Mouse (Mus musculus): ENCODE results near the gene Slc34a3. TPM values are rescaled to one million over a fixed set of nuclear protein-coding genes. Genes with fewer than 3 reads are reported as not detected.
A peak's percentile ranks its signal among the peaks of the same experiment; 100 is the strongest.

Slc34a3 gene
- polyA plus RNA-seq, 1 experiment from 2014 or later, result not detected

- Histone ChIP-seq H3K9ac (replicated peaks) (no peak within 1 kb of the TSS), H3K4me2 (replicated peaks) (no peak within 1 kb of the TSS), H3K4me1 (peaks cover 19% of the 10 kb centered on the region), H3K4me3 (no peak within 1 kb of the TSS), H3K9me3 (no peaks in the 10 kb centered on the region), H3K36me3 (peaks cover 35% of the 10 kb centered on the region), H3K27me3 (no peaks in the 10 kb centered on the region), H3K27ac (replicated peaks) (no peak within 1 kb of the TSS)
- no peak for ATAC-seq (replicated peaks)
- 90% methylated on average over 10 of the region's 10 CpGs for WGBS
Observed at GRCm38 (mm10) chr2:25246183-25247072, 12.3 kb upstream of the Slc34a3 start, which contains the start of gene AL732309.1. Gene AL732309.1, minus strand, starts transcription at chr2:25246863.

GRCm38 (mm10) chr2:25244144-25244543, 10.0 kb upstream of the Slc34a3 start:
- Histone ChIP-seq H3K9ac (replicated peaks) (no peak overlapping the region), H3K27me3 (no peaks in the 10 kb centered on the region), H3K27ac (replicated peaks) (no peak overlapping the region), H3K4me3 (no peak overlapping the region), H3K36me3 (peaks cover 24% of the 10 kb centered on the region), H3K9me3 (no peaks in the 10 kb centered on the region), H3K4me2 (replicated peaks) (no peak overlapping the region), H3K4me1 (peaks cover 29% of the 10 kb centered on the region)
- WGBS, result 91% methylated on average over 4 of the region's 4 CpGs
- ATAC-seq (replicated peaks), result no peak

- H3K27me3 ChIP-seq, result no peaks in the 10 kb centered on the region
- WGBS, result 77% methylated on average over 8 of the region's 8 CpGs
- peak overlapping the region; percentile 91 for H3K4me2 ChIP-seq (replicated peaks)
- peak overlapping the region; percentile 59 for H3K4me3 ChIP-seq
- H3K27ac ChIP-seq (replicated peaks), result no peak overlapping the region
- peaks cover 21% of the 10 kb centered on the region; the same call in 1 of the 2 replicates for H3K36me3 ChIP-seq
- ATAC-seq (replicated peaks), result no peak
- H3K9ac ChIP-seq (replicated peaks), result peak overlapping the region; percentile 73
- H3K4me1 ChIP-seq, result peaks cover 29% of the 10 kb centered on the region
- H3K9me3 ChIP-seq, result no peaks in the 10 kb centered on the region
Observed at GRCm38 (mm10) chr2:25243342-25243741, 9.2 kb upstream of the Slc34a3 start.

GRCm38 (mm10) chr2:25242101-25242506, 7.9 kb upstream of the Slc34a3 start, which contains the start of the genes Rnf208 and Cysrt1:
Gene Rnf208, plus strand, starts transcription at chr2:25242255.
Gene Cysrt1, minus strand, starts transcription at chr2:25242452.
- H3K27ac ChIP-seq (replicated peaks), result peak within 1 kb of the TSS; percentile 77
- H3K4me1 ChIP-seq, result peaks cover 29% of the 10 kb centered on the region
- peak within 1 kb of the TSS; percentile 73 for H3K9ac ChIP-seq (replicated peaks)
- peak within 1 kb of the TSS; percentile 59 for H3K4me3 ChIP-seq
- H3K4me2 ChIP-seq (replicated peaks), result peak within 1 kb of the TSS; percentile 91
- H3K27me3 ChIP-seq, result peaks cover 5% of the 10 kb centered on the region; the same call in 1 of the 2 replicates
- ATAC-seq (replicated peaks), result peak; percentile 49
- H3K9me3 ChIP-seq, result no peaks in the 10 kb centered on the region
- H3K36me3 ChIP-seq, result peaks cover 12% of the 10 kb centered on the region; the same call in 1 of the 2 replicates
- WGBS, result under 1% methylated on average over 57 of the region's 59 CpGs

- 17% methylated on average over 6 of the region's 6 CpGs for WGBS
- H3K36me3 ChIP-seq, result peaks cover 9% of the 10 kb centered on the region; the same call in 1 of the 2 replicates
- peaks cover 5% of the 10 kb centered on the region; the same call in 1 of the 2 replicates for H3K27me3 ChIP-seq
- peak overlapping the region; percentile 73 for H3K9ac ChIP-seq (replicated peaks)
- H3K4me3 ChIP-seq, result peak overlapping the region; percentile 59
- peaks cover 29% of the 10 kb centered on the region for H3K4me1 ChIP-seq
- ATAC-seq (replicated peaks), result peak; percentile 15; the same call in 1 of the 2 replicates
- H3K4me2 ChIP-seq (replicated peaks), result peak overlapping the region; percentile 91
- no peaks in the 10 kb centered on the region for H3K9me3 ChIP-seq
- peak overlapping the region; percentile 77 for H3K27ac ChIP-seq (replicated peaks)
Observed at GRCm38 (mm10) chr2:25241438-25241775, 7.2 kb upstream of the Slc34a3 start.

GRCm38 (mm10) chr2:25240723-25241437, 6.7 kb upstream of the Slc34a3 start:
- peak; percentile 84 for ATAC-seq (replicated peaks)
- under 1% methylated on average over 29 of the region's 29 CpGs for WGBS
- Histone ChIP-seq H3K27ac (replicated peaks) (peak overlapping the region; percentile 77), H3K4me1 (peaks cover 29% of the 10 kb centered on the region), H3K9ac (replicated peaks) (peak overlapping the region; percentile 49), H3K4me3 (peak overlapping the region; percentile 59), H3K36me3 (peaks cover 4% of the 10 kb centered on the region; the same call in 1 of the 2 replicates), H3K27me3 (peaks cover 5% of the 10 kb centered on the region; the same call in 1 of the 2 replicates), H3K9me3 (no peaks in the 10 kb centered on the region), H3K4me2 (replicated peaks) (peak overlapping the region; percentile 91)

- Histone ChIP-seq H3K4me1 (peaks cover 29% of the 10 kb centered on the region), H3K36me3 (no peaks in the 10 kb centered on the region), H3K27me3 (peaks cover 5% of the 10 kb centered on the region; the same call in 1 of the 2 replicates), H3K9me3 (no peaks in the 10 kb centered on the region), H3K4me2 (replicated peaks) (peak overlapping the region; percentile 91), H3K27ac (replicated peaks) (peak overlapping the region; percentile 77; the same call in 1 of the 2 replicates), H3K9ac (replicated peaks) (peak overlapping the region; percentile 49), H3K4me3 (peak overlapping the region; percentile 59)
- peak; percentile 33 for ATAC-seq (replicated peaks)
- 42% methylated on average over 8 of the region's 8 CpGs for WGBS
Observed at GRCm38 (mm10) chr2:25240310-25240709, 6.1 kb upstream of the Slc34a3 start.

GRCm38 (mm10) chr2:25239766-25240165, 5.6 kb upstream of the Slc34a3 start:
- ATAC-seq (replicated peaks), result no peak
- H3K36me3 ChIP-seq, result no peaks in the 10 kb centered on the region
- H3K4me3 ChIP-seq, result no peak overlapping the region
- no peak overlapping the region for H3K27ac ChIP-seq (replicated peaks)
- no peaks in the 10 kb centered on the region for H3K9me3 ChIP-seq
- H3K4me2 ChIP-seq (replicated peaks), result no peak overlapping the region
- peaks cover 29% of the 10 kb centered on the region for H3K4me1 ChIP-seq
- H3K9ac ChIP-seq (replicated peaks), result no peak overlapping the region
- peaks cover 5% of the 10 kb centered on the region; the same call in 1 of the 2 replicates for H3K27me3 ChIP-seq
- 89% methylated on average over 3 of the region's 3 CpGs for WGBS

GRCm38 (mm10) chr2:25238106-25238505, 3.9 kb upstream of the Slc34a3 start:
- H3K4me2 ChIP-seq (replicated peaks), result no peak overlapping the region
- peaks cover 21% of the 10 kb centered on the region for H3K4me1 ChIP-seq
- no peaks in the 10 kb centered on the region for H3K9me3 ChIP-seq
- ATAC-seq (replicated peaks), result no peak
- H3K36me3 ChIP-seq, result no peaks in the 10 kb centered on the region
- no peak overlapping the region for H3K4me3 ChIP-seq
- no peak overlapping the region for H3K9ac ChIP-seq (replicated peaks)
- no peak overlapping the region for H3K27ac ChIP-seq (replicated peaks)
- peaks cover 5% of the 10 kb centered on the region; the same call in 1 of the 2 replicates for H3K27me3 ChIP-seq

- H3K27ac ChIP-seq (replicated peaks), result no peak overlapping the region
- H3K36me3 ChIP-seq, result no peaks in the 10 kb centered on the region
- H3K4me1 ChIP-seq, result peaks cover 15% of the 10 kb centered on the region
- H3K4me3 ChIP-seq, result no peak overlapping the region
- WGBS, result 71% methylated on average over 4 of the region's 4 CpGs
- ATAC-seq (replicated peaks), result no peak
- H3K9me3 ChIP-seq, result no peaks in the 10 kb centered on the region
- H3K27me3 ChIP-seq, result peaks cover 5% of the 10 kb centered on the region; the same call in 1 of the 2 replicates
- no peak overlapping the region for H3K4me2 ChIP-seq (replicated peaks)
- no peak overlapping the region for H3K9ac ChIP-seq (replicated peaks)
Observed at GRCm38 (mm10) chr2:25237522-25237921, 3.4 kb upstream of the Slc34a3 start.

GRCm38 (mm10) chr2:25236614-25237013, 2.5 kb upstream of the Slc34a3 start, which contains the start of gene Rnf224:
Gene Rnf224, minus strand, starts transcription at chr2:25236787.
- WGBS, result 31% methylated on average over 8 of the region's 8 CpGs
- Histone ChIP-seq H3K27ac (replicated peaks) (no peak within 1 kb of the TSS), H3K9me3 (no peaks in the 10 kb centered on the region), H3K27me3 (peaks cover 5% of the 10 kb centered on the region; the same call in 1 of the 2 replicates), H3K4me1 (peaks cover 12% of the 10 kb centered on the region), H3K9ac (replicated peaks) (no peak within 1 kb of the TSS), H3K36me3 (no peaks in the 10 kb centered on the region), H3K4me3 (no peak within 1 kb of the TSS), H3K4me2 (replicated peaks) (no peak within 1 kb of the TSS)
- no peak for ATAC-seq (replicated peaks)
